Mouse (Mus musculus) lung, postnatal 25 days (tissue): ENCODE measurements around the gene Zbtb38.
"Not testable (repeated sequence)": the region's sequence is repeated elsewhere in the genome, so short reads cannot be mapped to it uniquely, and the experiment has no call there.

ENCODE experiments used
- DNase-seq: peaks from one replicate; pipeline ENCODE4 v3.0.0; 2022; ENCODE audit warnings: low spot score

Gene Zbtb38

GRCm38 (mm10) chr9:96684165-96684792, 68.4 kb downstream of the Zbtb38 start:
- no peak for DNase-seq

GRCm38 (mm10) chr9:96678611-96679010, 74.0 kb downstream of the Zbtb38 start:
- DNase-seq, result no peak

GRCm38 (mm10) chr9:96677711-96678110, 74.9 kb downstream of the Zbtb38 start:
- not testable (repeated sequence) for DNase-seq

- no peak for DNase-seq
Measured at GRCm38 (mm10) chr9:96676671-96677070, 76.0 kb downstream of the Zbtb38 start.

GRCm38 (mm10) chr9:96675763-96676640, 76.6 kb downstream of the Zbtb38 start:
- no peak for DNase-seq

GRCm38 (mm10) chr9:96675071-96675762, 77.4 kb downstream of the Zbtb38 start:
- peak; percentile 75 for DNase-seq

GRCm38 (mm10) chr9:96674301-96674700, 78.3 kb downstream of the Zbtb38 start:
- DNase-seq, result no peak

- DNase-seq, result no peak
Measured at GRCm38 (mm10) chr9:96672466-96672865, 80.2 kb downstream of the Zbtb38 start.

- no peak for DNase-seq
Measured at GRCm38 (mm10) chr9:96671249-96671648, 81.4 kb downstream of the Zbtb38 start.

- peak; percentile 96 for DNase-seq
Measured at GRCm38 (mm10) chr9:96669877-96670276, 82.8 kb downstream of the Zbtb38 start.

GRCm38 (mm10) chr9:96668628-96669027, 84.0 kb downstream of the Zbtb38 start:
- DNase-seq, result peak; percentile 34

- DNase-seq, result no peak
Measured at GRCm38 (mm10) chr9:96660510-96661244, 92.0 kb downstream of the Zbtb38 start.

GRCm38 (mm10) chr9:96659801-96660200, 92.8 kb downstream of the Zbtb38 start:
- no peak for DNase-seq

GRCm38 (mm10) chr9:96653538-96653937, 99.1 kb downstream of the Zbtb38 start:
- no peak for DNase-seq

GRCm38 (mm10) chr9:96652763-96653162, 99.9 kb downstream of the Zbtb38 start:
- peak; percentile 48 for DNase-seq

GRCm38 (mm10) chr9:96650807-96651206, 101.8 kb downstream of the Zbtb38 start:
- DNase-seq, result no peak

GRCm38 (mm10) chr9:96649924-96650323, 102.7 kb downstream of the Zbtb38 start:
- DNase-seq, result no peak

GRCm38 (mm10) chr9:96649362-96649761, 103.3 kb downstream of the Zbtb38 start:
- no peak for DNase-seq

- DNase-seq, result no peak
Measured at GRCm38 (mm10) chr9:96646668-96647295, 105.8 kb downstream of the Zbtb38 start.

- DNase-seq, result no peak
Measured at GRCm38 (mm10) chr9:96644840-96645239, 107.8 kb downstream of the Zbtb38 start.

GRCm38 (mm10) chr9:96644002-96644401, 108.6 kb downstream of the Zbtb38 start:
- DNase-seq, result not testable (repeated sequence)

- no peak for DNase-seq
Measured at GRCm38 (mm10) chr9:96639451-96639850, 113.2 kb downstream of the Zbtb38 start.
